Mouse (Mus musculus): ENCODE measurements around the gene G3bp1.

- TF ChIP-seq GATA1 (IDR thresholded peaks at IDR 0.05; ENCODE audit: borderline replicate concordance, low read length) = no peak
- TF ChIP-seq CTCF (IDR thresholded peaks at IDR 0.05; ENCODE audit: low read depth, low read length) = no peak
Measured at GRCm38 (mm10) chr11:55530741-55531140, 61.3 kb downstream of the G3bp1 start.
